Mouse (Mus musculus) cerebellum, adult 2 months (tissue): ENCODE results near the gene Slc35b4.

ENCODE experiments used
- CTCF ChIP-seq: fragments of 200-500 bp; IDR thresholded peaks from 2 replicates; pipeline ENCODE4 v1.5.1; 2011; ENCODE audit warnings: low read depth, mild to moderate bottlenecking, control low read depth, low read length, moderate library complexity, borderline replicate concordance; ENCODE audit not compliant: insufficient read depth
- POLR2A ChIP-seq: fragments of 200-500 bp; IDR thresholded peaks from 2 replicates; pipeline ENCODE4 v1.6.1; 2011; ENCODE audit warnings: low read length, control low read depth, borderline replicate concordance; ENCODE audit not compliant: insufficient read depth

- TF ChIP-seq POLR2A (no peak), CTCF (no peak)
Measured at GRCm38 (mm10) chr6:34110571-34110970, 66.3 kb downstream of the Slc35b4 start.
